Mouse (Mus musculus) hindbrain, postnatal 0 days (tissue): Measurements from ENCODE around the gene Cyp2c70. TPM values are rescaled to one million over a fixed set of nuclear protein-coding genes. Genes with fewer than 3 reads are reported as not detected.
"Not testable (repeated sequence)": the region's sequence is repeated elsewhere in the genome, so short reads cannot be mapped to it uniquely, and the experiment has no call there.

ENCODE experiments used
- ATAC-seq: fragments of 200-750 bp; cut with Nextera tagmentation; 2 replicates; pipeline ENCODE4 v1.8.0; 2017; ENCODE audit warnings: mild to moderate bottlenecking, moderate TSS enrichment, moderate library complexity
- DNase-seq: peaks from one replicate; pipeline ENCODE4 v3.0.0-alpha.2; 2015; ENCODE audit warnings: low spot score
- H3K27ac ChIP-seq: fragments of 300-500 bp; sonication (generic); 2 replicates; pipeline ENCODE4 v1.5.1; 2014; ENCODE audit warnings: mild to moderate bottlenecking
- H3K27me3 ChIP-seq: fragments of 300-500 bp; sonication (generic); 2 replicates; pipeline ENCODE4 v1.6.1; 2014; ENCODE audit warnings: low read length, mixed read lengths; ENCODE audit not compliant: insufficient read depth
- H3K36me3 ChIP-seq: fragments of 300-500 bp; sonication (generic); 2 replicates; pipeline ENCODE4 v1.6.1; 2014; ENCODE audit warnings: low read length, mixed read lengths; ENCODE audit not compliant: insufficient read depth
- H3K4me1 ChIP-seq: fragments of 300-500 bp; sonication (generic); 2 replicates; pipeline ENCODE4 v1.6.1; 2014; ENCODE audit warnings: antibody characterized with exemption, low read length, mixed read lengths; ENCODE audit not compliant: insufficient read depth
- H3K4me2 ChIP-seq: fragments of 300-500 bp; sonication (generic); 2 replicates; pipeline ENCODE4 v1.6.1; 2014; ENCODE audit warnings: low read depth, mild to moderate bottlenecking, low read length, moderate library complexity, mixed read lengths
- H3K4me3 ChIP-seq: fragments of 300-500 bp; sonication (generic); 2 replicates; pipeline ENCODE4 v1.5.1; 2014; ENCODE audit warnings: low read length
- H3K9ac ChIP-seq: fragments of 300-500 bp; sonication (generic); replicated peaks from 2 replicates; pipeline ENCODE4 v1.6.1; 2014; ENCODE audit warnings: mild to moderate bottlenecking, low read length, moderate library complexity, mixed read lengths
- H3K9me3 ChIP-seq: fragments of 300-500 bp; sonication (generic); 2 replicates; pipeline ENCODE4 v1.6.1; 2016; ENCODE audit warnings: low read length, mixed read lengths
- WGBS: fragments of 180-500 bp; shearing (Covaris S2); extraction: QIAGEN DNeasy Blood & Tissue Kit; methylation state at CpG from one replicate; pipeline ENCODE4 v1.1.7; 2014; 5-methylcytosine and 5-hydroxymethylcytosine counted together
- polyA plus RNA-seq: library from polyadenylated mRNA; unstranded; fragments of >200 nt; fragmentation: Nextera tagmentation; extraction: Ambion mirVana; gene quantifications from 2 replicates; pipeline ENCODE4 v1.2.1, GENCODE M21; 2015
- total RNA-seq: library from RNA; depleted of rRNA; stranded (reverse); fragments of >200 nt; gene quantifications from 2 replicates; pipeline ENCODE4 v1.2.3, GENCODE M21; 2014; rRNA removed

The Cyp2c70 gene
- total and polyA plus RNA-seq, 2 experiments from 2014 or later = not detected

DNA sequence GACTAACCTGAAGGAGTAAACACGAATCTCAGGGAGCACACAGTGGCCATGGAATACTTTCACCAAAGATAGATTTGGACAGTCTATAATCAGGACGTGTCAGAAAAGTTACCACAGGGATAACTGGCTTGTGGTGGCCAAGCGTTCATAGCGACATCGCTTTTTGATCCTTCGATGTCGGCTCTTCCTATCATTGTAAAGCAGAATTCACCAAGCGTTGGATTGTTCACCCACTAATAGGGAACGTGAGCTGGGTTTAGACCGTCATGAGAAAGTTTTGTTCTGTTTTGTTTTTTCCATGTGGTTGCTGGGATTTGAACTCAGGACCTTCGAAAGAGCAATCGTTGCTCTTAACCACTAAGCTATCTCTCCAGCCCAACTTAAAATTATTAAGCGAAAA lies 67.5 kb downstream of the Cyp2c70 start:
- 85% methylated on average over 13 of the region's 13 CpGs for WGBS
- not testable (repeated sequence) for H3K9me3 ChIP-seq, H3K27ac ChIP-seq, H3K4me3 ChIP-seq, H3K27me3 ChIP-seq, H3K36me3 ChIP-seq, H3K9ac ChIP-seq, DNase-seq, H3K4me2 ChIP-seq, ATAC-seq, H3K4me1 ChIP-seq

Other genes starting within 250 kb of the Cyp2c70 start
- gene Cyp2c37, start 194.9 kb downstream of the Cyp2c70 start, total RNA-seq = not detected in 2 replicates
- not detected in 2 replicates for gene Cyp2c37, start 194.9 kb downstream of the Cyp2c70 start, polyA plus RNA-seq
- not detected in 2 replicates for gene Cyp2c54, start 113.5 kb downstream of the Cyp2c70 start, total RNA-seq
- gene Cyp2c54, start 113.5 kb downstream of the Cyp2c70 start, polyA plus RNA-seq = not detected in 2 replicates
- gene Cyp2c50, start 97.6 kb downstream of the Cyp2c70 start, total RNA-seq = not detected in 2 replicates
- gene Cyp2c50, start 97.6 kb downstream of the Cyp2c70 start, polyA plus RNA-seq = not detected in 2 replicates
- 1.2 and 2.8 TPM in 2 replicates for gene Pdlim1, start 84.5 kb upstream of the Cyp2c70 start, total RNA-seq
- gene Pdlim1, start 84.5 kb upstream of the Cyp2c70 start, polyA plus RNA-seq = 10.3 and 12.2 TPM in 2 replicates